Mouse (Mus musculus) brain, adult 2 months (tissue): Measurements from ENCODE around the gene Ttc25.
A peak's percentile ranks its signal among the peaks of the same experiment; 100 is the strongest.

Experiments
- DNase-seq: peaks from one replicate; pipeline ENCODE4 v3.0.0; 2011; ENCODE audit warnings: low read depth, low spot score

The Ttc25 gene

DNA sequence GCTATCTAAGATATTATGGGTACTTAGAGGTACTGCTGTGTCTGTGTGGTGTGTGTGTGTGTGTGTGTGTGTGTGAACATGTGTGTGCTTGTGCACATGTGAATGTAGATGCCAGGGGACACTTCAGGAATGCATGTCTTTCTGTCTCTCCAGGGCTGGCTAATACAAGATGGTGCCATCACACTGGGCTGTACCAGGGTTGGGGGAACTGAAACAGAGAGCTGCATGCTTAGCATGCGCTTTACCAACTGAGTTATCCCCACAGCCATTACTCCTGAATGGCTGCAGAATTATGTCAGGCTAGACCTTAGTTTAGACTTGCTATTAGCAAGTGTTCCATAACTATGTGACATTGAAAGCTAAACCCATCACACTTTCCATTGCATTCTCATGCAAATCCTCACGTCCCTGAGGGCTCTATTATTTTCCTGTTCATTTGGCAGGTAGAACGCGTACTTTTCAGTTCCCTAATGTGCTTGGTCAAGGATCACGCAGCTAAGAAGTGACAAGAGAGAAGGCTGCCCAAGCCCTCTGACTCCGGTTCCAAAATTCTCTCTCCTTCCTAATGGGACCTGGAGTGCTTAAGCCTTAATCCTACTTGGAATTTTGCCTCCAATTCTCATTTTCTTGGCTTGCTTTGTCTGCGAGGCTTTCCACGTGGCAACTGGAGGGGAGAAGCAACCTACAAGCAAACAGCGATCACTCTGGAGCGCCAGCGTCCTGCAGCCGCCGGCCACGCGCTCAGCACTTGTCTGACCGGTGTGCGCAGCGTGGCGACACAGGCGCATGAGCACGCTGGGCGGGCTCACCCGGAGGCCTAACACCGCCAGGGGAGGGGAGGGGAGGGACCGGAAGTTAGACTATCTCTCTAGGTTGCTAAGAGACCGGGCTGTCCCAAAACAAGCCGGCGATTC, at the start of gene Ttc25:
Gene Ttc25 (plus strand): TSS at position 776 of the 914 bp plus-strand sequence.
- peak; percentile 94 for DNase-seq

DNA sequence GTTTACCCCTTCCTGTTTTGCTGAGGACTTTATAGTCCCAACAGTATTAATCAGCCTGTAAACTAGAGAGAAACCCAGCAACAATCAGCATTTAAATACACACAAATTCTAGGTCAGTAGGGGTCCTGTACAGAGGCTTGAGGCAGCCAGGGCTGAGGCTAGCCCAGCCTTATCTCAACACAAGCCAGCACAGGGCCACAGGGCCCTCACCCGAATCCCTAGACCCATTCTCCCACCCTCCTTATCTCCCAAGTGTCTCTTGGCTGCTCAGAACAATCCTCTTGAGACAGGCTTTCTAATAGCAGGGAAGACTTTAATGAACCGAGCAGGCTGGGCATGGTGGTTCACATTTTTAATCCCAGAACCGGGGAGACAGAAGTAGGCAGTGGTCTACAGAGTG, 45.2 kb upstream of the Ttc25 start:
- DNase-seq, result no peak

DNA sequence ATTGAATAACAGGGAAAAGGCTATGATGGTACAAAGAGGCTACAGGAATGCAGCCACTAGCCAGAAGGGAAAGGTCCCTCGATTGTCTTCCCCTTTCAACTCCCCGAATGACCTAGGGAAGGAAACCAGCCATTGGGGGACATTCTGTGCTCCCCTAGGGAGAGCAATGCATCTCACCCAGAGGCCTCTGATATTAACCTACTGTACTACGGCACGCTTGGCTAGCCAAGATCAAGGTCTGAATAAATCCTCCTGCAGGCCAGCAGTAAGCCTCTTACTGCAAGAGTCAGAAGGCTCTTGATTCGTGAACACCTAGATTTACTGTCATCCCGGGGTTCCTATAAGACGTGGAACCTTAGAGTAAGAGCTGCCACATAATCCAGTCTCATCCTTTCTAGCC, 44.8 kb upstream of the Ttc25 start:
- DNase-seq, result no peak

DNA sequence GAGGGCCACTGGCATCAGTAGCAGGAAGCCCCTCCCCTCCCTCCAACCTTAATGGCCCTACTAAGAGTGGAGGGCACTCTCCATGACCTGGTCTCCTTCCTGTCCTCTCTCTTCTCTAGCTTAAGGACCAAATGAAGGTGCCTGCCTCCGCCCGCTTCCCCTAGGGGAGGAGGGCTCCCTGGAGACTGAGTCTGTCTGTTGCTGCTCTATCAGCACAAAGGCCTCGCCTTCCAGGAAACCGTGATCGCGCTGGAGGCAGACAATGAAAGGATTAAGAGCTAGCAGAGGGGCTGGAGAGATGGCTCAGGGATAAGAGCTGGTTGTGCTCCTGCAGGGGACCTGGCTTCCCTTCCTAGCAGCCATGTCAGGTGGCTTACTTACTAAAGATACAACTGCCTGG, 44.1 kb upstream of the Ttc25 start:
- no peak for DNase-seq

DNA sequence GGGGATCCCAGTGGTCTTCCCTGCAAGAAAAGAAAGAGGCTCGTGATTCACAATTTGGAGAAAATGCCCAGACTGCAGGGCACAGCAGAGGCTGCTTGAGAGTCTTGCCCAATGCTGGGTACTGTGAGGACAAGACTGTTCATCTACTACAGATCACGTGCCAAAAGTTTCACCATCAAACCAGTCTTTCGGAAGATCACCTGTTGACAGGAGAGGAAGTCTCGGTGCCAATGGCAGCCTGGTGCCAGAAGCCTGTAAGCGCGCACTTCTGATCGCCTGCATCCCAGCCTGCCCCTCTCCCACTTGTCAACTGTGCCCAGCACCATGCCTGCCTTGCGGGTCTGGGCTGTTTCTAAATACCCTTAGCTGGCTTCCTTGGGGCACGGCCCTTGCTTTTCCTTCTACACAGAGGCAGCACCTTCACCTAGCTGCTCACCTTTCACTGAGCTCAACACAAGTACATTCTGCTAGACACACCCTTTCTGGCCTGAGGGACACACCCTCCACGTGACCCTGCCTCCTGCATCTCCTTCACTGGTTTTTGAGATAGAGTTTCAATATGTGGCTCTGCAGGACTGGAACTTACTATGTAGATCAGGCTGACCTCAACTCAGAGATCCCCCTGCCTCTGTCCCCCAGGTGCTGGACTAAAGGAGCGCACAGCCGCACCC, 40.3 kb upstream of the Ttc25 start:
- no peak for DNase-seq

DNA sequence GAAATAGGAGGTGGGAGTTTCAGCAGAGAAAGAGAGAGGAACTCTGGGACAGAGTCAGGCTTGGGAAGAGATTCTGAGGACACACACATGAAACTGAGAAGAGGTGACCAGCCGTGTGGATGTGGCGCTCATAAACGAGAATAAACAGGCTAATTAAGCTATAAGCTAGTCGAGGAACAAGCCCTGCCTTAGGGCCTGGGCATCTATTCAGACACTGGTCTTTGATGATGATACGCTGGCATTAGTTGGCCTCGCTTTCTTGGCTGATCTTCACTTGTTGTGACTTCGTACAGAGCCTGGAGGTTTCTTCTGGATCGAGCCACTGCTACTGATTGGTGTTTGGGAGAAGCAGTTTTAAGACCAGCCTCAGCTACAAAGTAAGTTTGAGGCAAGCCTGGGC, 39.4 kb upstream of the Ttc25 start:
- no peak for DNase-seq

DNA sequence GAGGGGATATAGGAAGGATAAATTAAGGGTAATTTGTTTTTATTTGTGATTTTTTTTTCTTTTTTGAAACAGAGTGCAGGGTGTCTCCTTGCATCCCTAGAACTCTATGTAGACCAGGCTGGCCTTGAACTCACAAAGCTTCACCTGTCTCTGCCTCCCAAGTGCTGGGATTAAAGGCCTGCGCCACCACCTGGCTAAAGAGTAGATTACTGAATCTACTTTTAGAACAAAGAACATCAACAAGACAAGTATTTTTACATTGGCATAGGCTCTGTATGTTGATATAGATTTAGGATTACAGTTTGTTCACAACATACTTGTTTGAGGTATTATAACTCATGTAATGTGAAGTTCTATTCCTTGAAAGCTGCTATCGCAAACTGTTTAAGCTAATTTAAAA, 34.9 kb upstream of the Ttc25 start:
- no peak for DNase-seq

DNA sequence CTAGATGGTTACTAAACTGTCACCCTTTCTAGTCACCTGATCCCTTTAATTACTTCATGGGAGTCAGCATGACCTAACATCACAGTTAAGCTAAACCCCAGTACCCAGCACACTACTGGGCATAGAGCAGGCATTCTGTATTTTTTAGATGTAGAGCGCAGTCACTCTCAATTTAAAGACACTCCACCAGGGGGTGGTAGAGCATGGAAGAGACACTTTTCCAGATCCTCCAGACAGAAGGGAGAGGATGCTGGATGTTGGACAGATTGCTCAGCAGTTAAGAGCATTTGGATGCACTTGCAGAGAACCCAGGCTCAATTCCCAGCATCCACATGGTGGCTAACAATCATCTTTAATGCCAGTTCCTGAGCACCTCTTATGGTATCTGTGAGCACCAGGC, 33.0 kb upstream of the Ttc25 start:
- DNase-seq, result peak; percentile 83

DNA sequence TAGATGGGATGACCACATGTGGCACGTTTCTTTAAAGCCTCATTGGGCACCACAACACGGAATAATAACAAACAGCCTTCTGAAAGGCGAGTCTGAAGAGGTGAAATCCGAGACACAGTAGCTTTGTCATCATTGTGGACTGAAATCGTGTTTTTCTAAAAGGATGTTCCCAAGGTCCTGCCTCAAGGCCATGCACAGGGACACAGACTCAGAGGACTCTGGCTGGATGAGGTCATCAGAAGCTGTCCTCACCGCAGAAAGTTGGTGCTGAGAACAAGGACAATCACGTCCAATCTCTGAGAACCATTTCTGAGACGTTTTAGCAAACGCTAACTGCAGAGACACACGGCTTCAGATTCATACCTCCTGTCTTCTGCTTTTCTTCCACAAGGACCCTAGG, 31.7 kb upstream of the Ttc25 start:
- no peak for DNase-seq

DNA sequence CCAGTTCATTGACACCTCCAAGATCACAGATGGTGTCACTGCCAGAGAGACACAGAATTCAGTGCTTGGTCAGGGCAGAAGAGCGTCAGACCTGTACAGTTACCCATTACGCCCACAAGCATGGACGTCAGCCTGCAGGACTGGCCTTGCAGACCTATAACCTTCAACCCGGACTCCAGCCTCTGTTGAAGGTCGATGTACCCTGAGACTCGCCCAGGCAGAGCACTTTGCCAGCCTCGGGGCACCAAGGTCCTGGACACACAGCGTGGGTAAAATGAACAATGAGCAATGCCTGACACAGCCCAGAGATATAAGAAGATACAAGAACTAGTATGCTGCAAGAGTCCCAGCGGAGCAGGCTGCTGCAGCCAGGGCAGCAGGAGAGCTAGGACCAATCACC, 30.3 kb upstream of the Ttc25 start:
- DNase-seq, result no peak

DNA sequence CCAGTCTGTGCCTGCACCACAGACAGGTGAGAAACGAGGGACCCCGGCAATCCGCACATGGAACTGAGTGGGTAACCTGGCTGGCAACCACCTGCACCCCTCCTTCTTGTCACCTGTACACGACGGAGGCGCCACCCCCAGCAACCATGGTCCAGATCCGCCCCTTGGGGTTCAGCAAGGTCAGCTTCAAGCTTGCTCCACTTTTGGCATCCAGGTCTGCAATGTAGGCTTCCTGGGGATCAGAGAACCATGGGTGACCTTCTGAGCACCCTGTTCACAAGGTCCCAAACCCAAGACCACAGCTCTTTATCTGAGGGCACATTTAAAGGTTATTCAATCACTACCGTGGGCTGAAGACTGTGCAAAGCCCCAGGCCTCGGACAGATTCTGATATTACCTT, 29.6 kb upstream of the Ttc25 start:
- DNase-seq, result no peak

DNA sequence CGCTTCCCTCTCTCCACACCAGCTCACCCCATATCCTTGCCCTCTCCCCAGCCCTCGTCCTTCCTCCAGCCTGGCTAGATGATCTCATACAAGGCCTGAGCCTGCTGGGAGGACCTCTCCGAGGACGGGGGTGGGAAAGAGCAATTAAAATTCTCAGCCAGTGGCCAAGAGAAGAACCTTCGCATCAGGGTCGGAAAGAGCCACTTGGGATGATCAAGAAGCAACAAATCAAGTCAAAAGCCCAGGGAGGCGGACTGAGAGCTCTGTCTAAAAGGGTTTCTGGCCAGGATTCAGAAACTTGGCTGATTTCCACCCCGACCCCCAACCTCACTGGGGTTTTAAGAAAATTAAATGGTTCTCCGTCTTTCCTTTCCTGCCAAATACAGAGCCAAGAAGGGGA, 29.1 kb upstream of the Ttc25 start:
- DNase-seq, result no peak

DNA sequence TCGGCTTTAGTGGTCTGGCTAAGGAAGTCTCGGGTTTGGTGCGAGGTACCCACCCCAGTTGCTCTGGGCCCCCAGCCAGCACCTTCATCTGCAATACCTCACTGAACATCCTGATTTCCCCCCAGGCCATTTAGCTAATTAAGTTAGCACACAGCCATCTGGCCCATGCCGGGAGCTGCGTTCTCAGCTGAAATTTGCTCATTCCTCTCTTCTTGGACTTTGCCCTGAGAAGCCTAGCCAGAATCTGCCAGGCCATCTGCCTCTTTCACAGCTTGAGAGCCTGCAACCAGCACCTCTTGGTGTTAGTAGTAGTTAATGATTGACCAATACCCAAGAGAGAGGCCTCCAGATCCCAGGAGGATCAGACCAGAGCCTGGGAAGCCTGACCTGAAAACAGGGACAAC, 27.2 kb upstream of the Ttc25 start:
- DNase-seq, result peak; percentile 96

DNA sequence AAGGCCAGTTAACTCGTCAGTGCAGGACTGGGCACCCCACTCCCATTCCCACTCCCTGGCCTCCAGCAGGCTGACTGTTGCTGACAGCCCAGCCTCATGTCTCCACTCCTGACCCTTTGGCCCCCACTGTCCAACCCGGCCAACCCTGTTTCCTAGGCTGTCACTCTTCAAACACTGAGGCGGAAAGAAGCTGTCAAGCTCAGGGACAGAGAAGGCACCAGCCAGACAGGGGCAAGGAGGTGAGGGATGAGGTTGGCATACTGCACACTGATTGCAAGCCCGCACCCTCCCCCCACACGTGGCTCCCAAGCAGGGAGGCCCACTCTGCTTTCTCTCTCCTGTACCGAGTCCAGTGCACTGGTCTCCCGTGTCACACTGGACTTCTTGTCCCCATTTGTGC, 26.2 kb upstream of the Ttc25 start:
- DNase-seq, result no peak

DNA sequence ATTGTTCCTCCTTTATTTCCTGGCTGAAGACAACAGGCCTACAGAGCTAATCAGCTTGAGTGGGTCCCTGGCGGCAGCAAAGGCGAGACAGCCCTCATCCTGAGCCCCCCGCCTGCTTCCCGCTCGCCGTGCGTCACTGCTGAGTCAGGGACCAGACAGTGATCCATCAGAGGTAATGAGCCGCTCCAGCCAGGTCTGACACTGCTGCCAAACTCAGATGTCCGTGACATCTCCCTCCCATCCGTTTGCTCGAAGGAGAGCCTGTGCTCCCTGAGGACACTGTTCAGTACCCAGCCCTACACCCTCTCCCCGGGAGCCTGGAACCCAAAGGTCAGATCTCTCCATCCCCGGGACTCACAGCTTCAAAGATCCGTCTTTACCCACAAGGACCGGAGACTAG, 24.6 kb upstream of the Ttc25 start:
- no peak for DNase-seq

DNA sequence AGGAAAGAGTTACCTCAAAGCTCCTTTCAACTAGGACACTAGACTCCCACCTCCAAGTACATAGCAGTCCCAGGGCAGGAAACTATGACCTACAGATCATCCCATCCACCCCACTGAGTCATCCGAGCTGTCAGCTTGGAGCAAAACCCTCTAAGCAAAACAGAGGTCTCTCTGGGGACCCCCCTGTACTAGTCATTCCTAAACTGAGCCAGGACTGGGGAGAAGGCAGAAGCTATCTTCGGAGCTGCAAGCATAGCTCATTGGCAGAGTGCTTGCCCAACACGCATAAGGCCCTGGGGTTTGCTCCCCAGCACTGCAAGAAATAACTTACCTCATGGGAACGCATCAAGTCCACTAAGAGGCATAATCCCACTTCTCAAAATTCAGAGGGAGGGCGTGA, 21.0 kb upstream of the Ttc25 start:
- DNase-seq, result no peak

DNA sequence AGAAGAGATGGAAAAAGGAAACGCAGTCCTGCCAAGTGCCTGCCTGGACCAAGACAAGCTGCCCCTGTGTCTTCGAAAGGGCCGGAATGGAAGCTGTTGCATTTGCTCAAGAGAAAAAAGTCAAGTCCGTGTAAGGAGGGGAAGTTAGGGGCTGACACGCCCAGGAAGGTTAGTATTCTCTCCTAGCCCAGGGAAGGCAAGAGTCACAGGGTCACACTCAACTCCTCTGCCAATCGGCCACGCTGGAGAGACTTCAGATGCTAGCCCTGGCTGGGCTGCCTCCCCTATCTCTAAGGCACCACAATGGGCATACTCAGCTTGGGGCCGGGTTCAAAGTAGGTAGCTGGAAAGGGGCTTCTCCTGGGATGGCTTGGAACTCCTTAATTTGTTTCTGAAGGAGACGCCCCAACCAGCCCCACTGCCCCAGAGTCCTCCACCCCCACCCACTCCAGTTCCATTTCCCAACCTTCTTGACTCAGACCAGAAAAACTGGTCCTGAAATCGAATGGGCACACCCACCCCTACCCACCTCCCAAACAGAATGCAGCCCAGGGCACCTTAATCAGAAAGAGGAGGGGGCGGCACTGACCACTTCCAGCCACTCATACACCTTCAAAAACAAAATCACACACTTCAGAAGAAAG, 20.3 kb upstream of the Ttc25 start:
- DNase-seq, result no peak

DNA sequence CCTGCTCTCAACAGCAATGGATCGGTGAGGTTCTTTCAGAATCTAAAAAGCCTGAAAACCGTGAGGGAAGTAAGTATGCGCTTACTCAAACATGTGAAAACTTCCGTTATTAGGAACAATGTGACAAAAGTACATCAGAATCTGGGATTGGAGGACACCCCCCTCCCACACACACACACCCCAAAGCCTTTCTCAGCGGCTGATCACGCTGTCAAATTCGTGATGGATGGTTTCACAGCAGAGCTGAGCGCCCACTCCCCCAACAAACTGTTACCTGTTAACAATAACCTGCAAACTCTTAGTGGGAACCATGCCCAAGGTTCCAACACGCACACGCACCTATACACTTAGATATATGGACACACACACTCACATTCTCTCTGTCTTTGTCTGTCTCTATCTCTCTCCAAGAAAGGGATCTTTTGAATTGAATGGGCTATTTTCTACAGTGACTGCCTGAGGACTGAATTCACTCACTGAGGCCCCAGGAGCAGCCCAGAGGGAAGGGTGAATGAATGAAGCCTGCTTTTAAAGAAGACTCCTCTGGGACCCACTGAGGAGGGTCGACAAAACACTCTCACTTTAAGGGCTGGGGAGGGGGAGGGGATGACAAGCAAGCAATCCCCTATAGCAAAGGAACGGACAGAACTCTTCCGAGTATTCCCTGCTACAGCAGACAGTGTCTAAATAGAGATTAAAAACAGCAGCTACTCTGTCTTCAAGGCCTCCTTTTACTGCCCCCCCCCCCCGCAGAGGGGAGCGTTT, 19.2 kb upstream of the Ttc25 start:
- DNase-seq, result no peak

DNA sequence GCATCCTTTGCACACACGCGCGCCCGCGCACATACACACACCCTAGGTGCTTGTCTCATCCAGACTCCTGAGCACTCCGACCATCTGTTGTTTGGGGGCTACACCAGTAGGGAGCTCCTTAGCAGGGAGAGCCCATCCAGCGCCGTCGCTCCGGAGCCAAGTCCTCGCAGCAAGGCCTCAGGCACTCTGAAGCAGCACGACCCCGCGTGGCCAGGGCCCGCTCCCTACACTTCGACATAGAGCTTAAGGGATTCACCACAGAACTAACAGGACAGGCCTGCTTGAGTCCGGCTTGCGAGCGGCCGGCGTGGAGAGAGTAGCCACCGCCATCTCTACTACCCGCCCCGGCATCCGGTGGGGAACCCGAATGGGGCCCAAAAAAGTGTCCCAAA, 18.3 kb upstream of the Ttc25 start:
- peak; percentile 86 for DNase-seq

DNA sequence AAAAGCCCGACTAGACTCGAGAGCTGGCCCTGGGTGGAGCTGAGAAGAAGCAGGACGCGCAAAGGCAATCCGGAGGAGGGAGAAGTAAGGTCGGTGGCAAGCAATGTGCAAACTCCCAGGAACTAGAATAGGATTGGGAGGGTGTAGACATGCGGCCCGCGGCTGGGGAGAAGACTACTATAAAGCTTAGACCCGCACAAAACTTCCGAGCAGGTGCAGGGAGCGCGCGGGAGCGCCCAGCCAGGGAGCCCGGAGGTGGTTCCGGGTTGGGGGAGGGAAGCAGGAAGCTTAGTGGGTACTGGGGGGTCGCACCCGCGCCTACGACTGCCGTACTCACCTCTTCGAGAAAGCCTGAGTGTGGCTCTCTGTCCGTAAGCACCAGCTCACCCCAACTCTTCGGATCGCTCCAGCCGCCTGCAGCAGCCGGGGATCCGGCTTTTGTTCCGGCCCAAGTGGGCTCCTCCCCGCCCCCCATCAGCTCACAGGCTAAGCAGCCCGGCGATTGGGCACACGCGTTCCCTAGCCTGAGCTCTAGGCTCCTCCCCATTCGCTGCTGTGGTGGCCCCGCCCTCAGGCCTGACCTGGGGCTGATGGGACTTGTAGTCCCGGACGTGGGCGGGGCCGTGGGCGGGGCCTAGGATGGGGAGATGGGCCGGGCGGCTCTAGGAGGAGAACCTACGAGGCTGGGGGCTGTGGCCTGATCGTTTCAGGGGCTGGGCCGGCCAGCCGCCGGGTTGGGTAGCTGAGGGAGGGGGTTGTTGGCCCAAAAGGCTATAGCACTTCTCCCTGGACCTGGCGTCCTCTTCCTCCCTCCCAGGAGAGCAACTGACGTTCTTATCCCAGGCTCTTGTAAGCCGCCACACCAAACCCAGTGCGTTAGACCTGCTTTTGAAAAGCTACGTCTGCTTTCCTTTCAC, 17.7 kb upstream of the Ttc25 start, which contains the start of gene Acly:
Gene Acly (minus strand): TSS at position 543 of the 917 bp plus-strand sequence.
- peak; percentile 100 for DNase-seq
